Mouse (Mus musculus) ES-E14 (cell line): ENCODE results near the gene St13. TPM values are rescaled to one million over a fixed set of nuclear protein-coding genes. Genes with fewer than 3 reads are reported as not detected.

Experiments
- DNase-seq: peaks from one replicate; pipeline ENCODE4 v3.0.0-alpha.2; 2013; ENCODE audit warnings: low read depth, low spot score
- H3K27ac ChIP-seq: 2 replicates; pipeline ENCODE4 v1.5.1; 2012; ENCODE audit warnings: low read depth, mild to moderate bottlenecking, low read length, moderate library complexity, mixed read lengths; ENCODE audit not compliant: poor library complexity, insufficient read depth, severe bottlenecking
- H3K36me3 ChIP-seq: 2 replicates; pipeline ENCODE4 v1.6.1; 2012; ENCODE audit warnings: mild to moderate bottlenecking, low read length, moderate library complexity, mixed read lengths; ENCODE audit not compliant: control insufficient read depth, poor library complexity, insufficient read depth, severe bottlenecking
- H3K4me1 ChIP-seq, 2 experiments: fragments of 150-350 bp in 1 of 2; sonication (generic) in 1 of 2; 2 replicates each; pipeline ENCODE4 v1.6.1; 2012; ENCODE audit warnings: low read length in 2 of 2, mild to moderate bottlenecking in 1 of 2, mixed read lengths in 1 of 2; ENCODE audit not compliant: control insufficient read depth in 2 of 2, insufficient read depth in 2 of 2, poor library complexity in 1 of 2
- H3K4me3 ChIP-seq, 2 experiments: fragments of 150-350 bp in 1 of 2; sonication (generic) in 1 of 2; 2 replicates each; pipeline ENCODE4 v1.5.1; 2012; ENCODE audit warnings: low read length in 2 of 2, low read depth in 1 of 2, mild to moderate bottlenecking in 1 of 2, mixed read lengths in 1 of 2; ENCODE audit not compliant: insufficient read depth in 1 of 2, poor library complexity in 1 of 2, severe bottlenecking in 1 of 2
- H3K9ac ChIP-seq: 2 replicates; pipeline ENCODE4 v1.6.1; 2012; ENCODE audit warnings: low read depth, mild to moderate bottlenecking, low read length, mixed read lengths; ENCODE audit not compliant: poor library complexity, insufficient read depth, severe bottlenecking
- H3K9me3 ChIP-seq: fragments of 150-350 bp; sonication (generic); 2 replicates; pipeline ENCODE4 v1.6.1; 2012; ENCODE audit warnings: low read depth, mild to moderate bottlenecking, low read length; ENCODE audit not compliant: control insufficient read depth, insufficient read depth
- CHD2 ChIP-seq: IDR thresholded peaks from 2 replicates; pipeline ENCODE4 v1.6.1; 2014; ENCODE audit warnings: mild to moderate bottlenecking, low read depth, low read length, inconsistent platforms
- HCFC1 ChIP-seq: IDR thresholded peaks from 2 replicates; pipeline ENCODE4 v1.6.1; 2012; ENCODE audit warnings: low read length, inconsistent platforms, borderline replicate concordance; ENCODE audit not compliant: insufficient read depth
- MAFK ChIP-seq: IDR thresholded peaks from 2 replicates; pipeline ENCODE4 v1.6.1; 2014; ENCODE audit warnings: mild to moderate bottlenecking, low read depth, low read length, inconsistent platforms; ENCODE audit not compliant: insufficient read depth
- ZC3H11A ChIP-seq: IDR thresholded peaks from 2 replicates; pipeline ENCODE4 v1.6.1; 2012; ENCODE audit warnings: low read depth, mild to moderate bottlenecking, inconsistent platforms, low read length, borderline replicate concordance
- ZNF384 ChIP-seq: IDR thresholded peaks from 2 replicates; pipeline ENCODE4 v1.6.1; 2012; ENCODE audit warnings: low read depth, low read length, inconsistent platforms
- in situ Hi-C, 2 experiments: fragments of 600-800 bp; cut with MboI; formaldehyde crosslinking; loops; one replicate each; pipeline ENCODE4 v1.15.1; 2025; ENCODE audit warnings: low sequenced_read_pairs in 2 of 2, inconsistent platforms in 1 of 2; ENCODE audit not compliant: unreplicated experiment in 2 of 2
- total RNA-seq: library from RNA; depleted of rRNA; stranded (reverse); fragments of 300-350 nt; gene quantifications from 2 replicates; pipeline ENCODE4 v1.2.3, GENCODE M21; 2012

Gene St13
- total RNA-seq, 1 experiment = 254 TPM

DNA sequence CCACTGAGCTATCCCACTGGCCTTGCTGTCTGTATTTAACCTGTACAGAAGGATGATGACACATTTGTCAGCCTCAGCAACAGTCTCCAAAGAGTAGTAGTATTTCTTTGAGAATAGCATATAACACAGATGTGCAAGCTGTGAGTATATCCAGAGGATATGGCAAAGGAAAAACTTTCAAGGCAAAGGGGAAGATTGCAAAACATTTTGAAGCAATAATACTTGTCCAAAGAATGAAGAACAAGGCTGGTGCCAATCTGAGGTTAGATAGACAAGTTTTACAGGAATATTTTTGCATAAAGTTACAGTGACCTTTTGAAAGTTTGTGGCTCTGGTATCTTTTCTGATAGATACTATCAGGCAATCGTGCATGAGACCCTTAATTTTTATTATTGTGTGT, 31.3 kb upstream of the St13 start:
- in situ Hi-C loops = no loop called here

DNA sequence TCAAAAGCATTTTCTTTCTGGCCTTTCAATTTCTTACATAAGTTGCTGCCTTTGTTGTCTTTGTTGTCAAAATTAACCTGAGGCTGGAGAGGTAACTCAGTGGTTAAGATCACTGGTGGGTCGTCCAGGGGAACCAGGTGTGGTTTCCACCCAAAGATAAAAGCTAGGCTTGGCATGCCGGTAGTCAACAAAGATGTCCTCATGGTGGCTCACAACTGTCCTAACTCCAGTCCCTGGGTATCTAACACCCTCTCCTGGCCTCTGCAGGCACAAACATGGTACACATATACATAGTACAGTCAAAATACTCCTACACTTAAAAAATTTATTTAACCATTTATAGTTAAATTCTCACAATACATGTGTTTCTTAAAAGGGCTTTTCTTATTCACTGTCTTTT, 28.1 kb upstream of the St13 start:
- Histone ChIP-seq H3K27ac (no peak overlapping the region), H3K36me3 (peaks cover 13% of the 10 kb centered on the region), H3K4me1 (peaks cover 0 to 5% of the 10 kb centered on the region in 2 experiments; a peak in 1 of 4 replicates), H3K9me3 (no peaks in the 10 kb centered on the region), H3K9ac (no peak overlapping the region), H3K4me3 (no peak overlapping the region)
- no peak for TF ChIP-seq CHD2
- no peak for TF ChIP-seq HCFC1
- no peak for TF ChIP-seq MAFK
- no peak for TF ChIP-seq ZNF384
- no peak for TF ChIP-seq ZC3H11A
- in situ Hi-C loops = no loop called here
- DNase-seq = no peak

More for the DNA sequence above, 31.3 kb upstream of the St13 start:
- no peak for DNase-seq
- no peak for TF ChIP-seq MAFK
- no peak for TF ChIP-seq CHD2
- no peak for TF ChIP-seq HCFC1
- no peak for TF ChIP-seq ZC3H11A
- TF ChIP-seq ZNF384 = no peak
- H3K9ac ChIP-seq = no peak overlapping the region
- H3K9me3 ChIP-seq = no peaks in the 10 kb centered on the region
- H3K27ac ChIP-seq = no peak overlapping the region
- no peak overlapping the region for H3K4me3 ChIP-seq
- H3K4me1 ChIP-seq = no peaks in the 10 kb centered on the region
- peaks cover 13% of the 10 kb centered on the region for H3K36me3 ChIP-seq

DNA sequence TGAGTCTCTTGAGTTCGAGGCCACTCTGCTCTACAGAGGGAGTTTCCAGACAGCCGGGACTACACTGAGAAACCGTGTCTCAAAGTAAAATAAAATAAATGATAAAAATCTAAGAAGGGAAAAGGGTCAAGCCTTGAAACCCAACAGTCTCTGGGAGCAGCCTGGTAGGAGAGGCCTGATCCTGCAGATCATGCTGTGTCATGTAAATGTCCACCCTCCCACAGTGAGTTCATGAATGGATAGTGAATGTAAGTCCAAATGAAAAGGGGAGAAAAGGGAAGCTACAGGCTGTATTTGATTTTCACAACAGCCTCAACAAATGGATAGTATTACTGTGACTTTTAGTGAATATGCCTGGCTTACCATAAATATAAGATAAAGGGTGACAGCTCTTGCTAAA, 25.4 kb upstream of the St13 start:
- no peak for DNase-seq
- Histone ChIP-seq H3K4me3 (no peak overlapping the region), H3K4me1 (peaks cover 0 to 5% of the 10 kb centered on the region in 2 experiments; a peak in 1 of 4 replicates), H3K36me3 (peaks cover 10% of the 10 kb centered on the region), H3K9me3 (no peaks in the 10 kb centered on the region), H3K9ac (no peak overlapping the region), H3K27ac (no peak overlapping the region)
- in situ Hi-C loops = no loop called here
- TF ChIP-seq CHD2 (no peak), HCFC1 (no peak), ZC3H11A (no peak), MAFK (0 out of 2 replicates have a peak, but pooled peaks have one; percentile 21)

DNA sequence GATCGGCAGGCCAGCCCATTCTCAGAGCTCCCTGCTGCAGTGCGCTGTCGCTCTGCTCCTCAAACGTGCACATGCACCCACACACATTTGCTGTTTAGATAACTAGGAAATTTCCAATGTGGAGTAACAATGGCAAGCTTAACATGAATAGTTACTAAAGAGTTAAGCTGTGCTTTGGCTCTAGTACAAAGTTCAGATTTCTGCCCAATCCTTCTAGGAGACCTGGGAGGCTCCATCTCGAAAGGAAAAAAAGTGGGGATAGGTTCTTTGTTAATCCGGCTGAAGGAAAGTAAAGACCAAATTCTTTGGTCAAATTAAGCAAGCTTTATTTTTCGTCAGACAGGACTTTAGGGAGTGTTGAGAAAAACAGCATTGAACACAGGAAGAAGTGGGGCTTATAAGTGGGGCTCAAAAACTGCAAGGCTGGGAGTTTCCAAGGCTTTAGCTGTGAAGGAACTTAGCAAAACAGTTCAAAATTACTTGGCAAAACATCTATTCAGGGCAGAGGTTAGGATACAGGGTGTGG, 22.3 kb upstream of the St13 start:
- no peak overlapping the region for H3K27ac ChIP-seq
- peaks cover 3% of the 10 kb centered on the region; the same call in 1 of the 2 replicates for H3K36me3 ChIP-seq
- H3K4me3 ChIP-seq = no peak overlapping the region
- no peak for DNase-seq
- peaks cover 3 to 6% of the 10 kb centered on the region in 2 experiments; a peak in 2 of 4 replicates for H3K4me1 ChIP-seq
- H3K9ac ChIP-seq = no peak overlapping the region
- no peaks in the 10 kb centered on the region for H3K9me3 ChIP-seq
- TF ChIP-seq MAFK (no peak), HCFC1 (no peak), ZNF384 (no peak), ZC3H11A (no peak), CHD2 (no peak)
- in situ Hi-C loops = no loop called here

DNA sequence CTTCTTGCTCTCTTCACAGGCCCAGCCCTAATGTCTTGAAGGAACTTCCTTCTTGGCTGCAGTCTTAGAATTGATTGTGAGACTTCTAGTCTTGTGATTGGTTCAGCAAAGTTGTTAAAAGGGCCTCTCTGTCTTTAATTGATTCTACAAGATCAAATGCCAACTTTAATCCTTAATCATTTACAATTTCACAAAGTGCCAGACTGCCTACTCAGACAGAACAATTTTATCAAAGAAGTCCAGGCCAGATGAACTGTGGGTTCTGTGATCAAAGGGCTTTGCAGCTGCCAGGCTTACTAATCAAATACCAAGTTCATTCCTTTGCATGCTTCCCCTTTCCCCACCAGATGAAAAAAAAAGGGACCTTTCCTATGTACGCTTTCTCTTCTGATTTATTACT, 21.6 kb upstream of the St13 start:
- TF ChIP-seq ZC3H11A (no peak), MAFK (no peak), HCFC1 (no peak)
- Histone ChIP-seq H3K4me1 (peaks cover 5 to 8% of the 10 kb centered on the region in 2 experiments; a peak in 2 of 4 replicates), H3K27ac (no peak overlapping the region), H3K9me3 (no peaks in the 10 kb centered on the region), H3K9ac (no peak overlapping the region), H3K4me3 (no peak overlapping the region), H3K36me3 (peaks cover 2% of the 10 kb centered on the region; the same call in 1 of the 2 replicates)
- DNase-seq = no peak
- in situ Hi-C loops = no loop called here
